Mouse (Mus musculus): ENCODE measurements around the gene AC124502.3. TPM values are rescaled to one million over a fixed set of nuclear protein-coding genes. Genes with fewer than 3 reads are reported as not detected.
A peak's percentile ranks its signal among the peaks of the same experiment; 100 is the strongest.

Gene AC124502.3
- polyA plus RNA-seq, 1 experiment, result 2.2 TPM

DNA sequence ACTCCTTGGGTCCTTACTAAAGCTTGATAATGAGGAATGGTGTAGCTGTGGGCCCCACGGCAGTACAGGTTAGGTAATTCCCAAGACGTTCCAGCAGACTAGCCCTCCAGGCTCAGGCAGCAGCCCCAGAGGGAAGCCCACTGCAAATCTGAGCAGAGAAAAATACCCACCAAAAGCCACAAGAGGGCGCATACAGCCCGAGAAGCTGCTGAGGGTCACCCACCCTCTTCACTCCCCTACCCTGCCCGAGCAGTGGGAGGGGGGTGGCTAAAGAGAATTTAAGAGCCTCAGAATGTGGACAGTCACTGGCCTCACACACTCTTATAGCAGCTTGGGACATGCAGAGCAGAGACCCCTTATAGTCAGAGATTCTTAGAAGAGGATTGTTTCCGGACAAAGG, 17.6 kb downstream of the AC124502.3 start:
- no peaks in the 10 kb centered on the region for H3K4me1 ChIP-seq (ENCODE audit: control insufficient read depth, insufficient read depth, low read length)
- TF ChIP-seq CTCF (IDR thresholded peaks at IDR 0.05; ENCODE audit: low read depth, low read length) (peak; percentile 83), POLR2A (IDR thresholded peaks at IDR 0.05; ENCODE audit: borderline replicate concordance, low read depth, low read length) (no peak)
- no peak overlapping the region for H3K27ac ChIP-seq (ENCODE audit: insufficient read depth, low read depth, low read length)

DNA sequence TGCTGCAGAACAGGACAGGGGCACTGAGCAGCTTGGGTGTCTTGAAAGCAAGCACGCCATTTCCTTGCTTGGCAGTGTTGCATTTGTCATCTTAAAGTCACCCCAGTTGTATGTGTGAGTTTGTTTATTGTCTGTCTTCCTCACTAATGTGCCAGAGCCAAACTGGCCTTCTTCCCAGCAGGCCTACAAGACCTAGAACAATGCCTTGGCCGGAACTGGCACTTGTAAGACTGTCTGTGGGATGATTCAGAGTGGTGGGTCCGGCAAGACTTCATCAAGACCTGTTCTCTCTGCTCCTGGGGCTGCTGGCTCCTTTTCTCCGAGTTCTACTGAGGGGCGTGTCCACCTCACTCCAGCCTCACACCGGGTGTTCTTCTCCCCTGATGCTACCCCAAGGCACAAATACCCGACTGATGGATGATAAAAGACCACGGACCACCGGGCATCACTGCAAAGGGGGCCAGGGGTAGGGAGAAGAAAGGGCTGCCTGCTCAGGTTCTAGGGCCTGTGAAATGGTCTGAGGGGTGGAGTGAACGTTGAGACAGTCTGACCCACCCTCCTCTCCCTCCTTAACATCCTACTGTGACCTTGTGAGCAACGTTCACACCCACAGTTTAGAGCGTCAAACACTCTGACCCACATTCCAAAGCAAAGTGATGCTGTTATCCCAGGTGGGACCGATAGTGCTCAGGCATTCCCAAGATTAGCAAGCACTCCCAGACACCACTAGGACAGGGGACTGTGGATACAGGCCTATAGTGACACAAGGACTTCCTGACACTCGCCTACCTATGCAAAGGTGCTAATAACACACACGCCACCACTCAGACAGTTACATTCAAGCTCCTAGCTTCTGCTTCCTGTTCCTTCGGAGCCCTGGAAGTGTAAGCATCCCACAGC, 19.4 kb downstream of the AC124502.3 start:
- TF ChIP-seq CTCF (IDR thresholded peaks at IDR 0.05; ENCODE audit: low read depth, low read length) (no peak), POLR2A (IDR thresholded peaks at IDR 0.05; ENCODE audit: borderline replicate concordance, low read depth, low read length) (no peak)
- no peaks in the 10 kb centered on the region for H3K4me1 ChIP-seq (ENCODE audit: control insufficient read depth, insufficient read depth, low read length)
- no peak overlapping the region for H3K4me3 ChIP-seq (ENCODE audit: insufficient read depth, low read length)
- no peak overlapping the region for H3K27ac ChIP-seq (ENCODE audit: insufficient read depth, low read depth, low read length)

More for the DNA sequence above, 17.6 kb downstream of the AC124502.3 start:
- no peak overlapping the region for H3K4me3 ChIP-seq (ENCODE audit: insufficient read depth, low read length)

DNA sequence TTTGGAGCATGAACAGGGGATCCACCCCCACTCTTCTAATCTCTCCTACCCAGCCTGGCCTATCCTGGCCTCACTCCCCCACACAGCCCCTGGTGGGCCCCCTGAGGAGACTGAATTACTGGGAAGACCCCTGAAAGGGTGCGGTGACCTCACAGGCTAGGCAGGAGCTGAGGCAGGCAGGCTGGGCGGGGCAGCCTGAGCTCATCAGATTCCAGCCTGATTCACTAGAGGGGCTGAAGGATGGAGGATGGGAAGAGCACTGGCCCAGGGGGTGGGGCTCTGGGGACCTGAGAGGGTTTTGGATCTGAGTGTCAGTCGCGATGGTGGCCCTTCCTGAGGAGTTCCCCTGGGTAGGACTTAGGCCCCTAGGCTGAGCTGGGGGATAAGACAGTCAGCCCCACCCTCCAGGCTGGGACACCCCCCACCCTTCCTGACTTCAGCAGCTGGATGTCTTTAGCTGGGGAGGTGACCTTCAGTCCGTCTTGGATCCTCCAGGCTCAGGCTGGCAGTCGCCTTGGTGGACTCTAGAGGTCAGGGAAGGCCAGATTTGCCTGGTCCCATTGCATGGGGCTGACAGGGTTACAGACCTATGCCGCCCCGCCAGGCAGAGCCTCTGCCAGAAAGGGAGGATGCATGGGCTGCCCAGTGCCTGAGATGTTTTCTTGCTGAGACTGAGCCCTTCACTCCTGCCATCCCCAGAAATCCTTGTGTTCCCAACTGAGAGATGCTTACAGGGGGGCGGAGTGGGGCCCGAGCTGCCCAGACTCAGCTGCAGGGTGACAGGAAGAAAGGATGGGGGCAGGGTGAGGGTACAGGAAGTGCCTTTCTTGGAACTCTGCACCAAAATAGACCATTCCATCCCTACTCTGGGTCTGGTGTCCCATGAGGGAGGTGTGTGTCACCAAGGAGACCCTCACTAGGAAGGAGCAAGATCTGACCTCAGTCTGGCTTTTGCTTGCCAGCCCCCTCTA, 20.4 kb downstream of the AC124502.3 start:
- Histone ChIP-seq H3K4me3 (ENCODE audit: insufficient read depth, low read length) (no peak overlapping the region), H3K4me1 (ENCODE audit: control insufficient read depth, insufficient read depth, low read length) (no peaks in the 10 kb centered on the region), H3K27ac (ENCODE audit: insufficient read depth, low read depth, low read length) (no peak overlapping the region)
- no peak for TF ChIP-seq CTCF (IDR thresholded peaks at IDR 0.05; ENCODE audit: low read depth, low read length)
- TF ChIP-seq POLR2A (IDR thresholded peaks at IDR 0.05; ENCODE audit: borderline replicate concordance, low read depth, low read length), result no peak

DNA sequence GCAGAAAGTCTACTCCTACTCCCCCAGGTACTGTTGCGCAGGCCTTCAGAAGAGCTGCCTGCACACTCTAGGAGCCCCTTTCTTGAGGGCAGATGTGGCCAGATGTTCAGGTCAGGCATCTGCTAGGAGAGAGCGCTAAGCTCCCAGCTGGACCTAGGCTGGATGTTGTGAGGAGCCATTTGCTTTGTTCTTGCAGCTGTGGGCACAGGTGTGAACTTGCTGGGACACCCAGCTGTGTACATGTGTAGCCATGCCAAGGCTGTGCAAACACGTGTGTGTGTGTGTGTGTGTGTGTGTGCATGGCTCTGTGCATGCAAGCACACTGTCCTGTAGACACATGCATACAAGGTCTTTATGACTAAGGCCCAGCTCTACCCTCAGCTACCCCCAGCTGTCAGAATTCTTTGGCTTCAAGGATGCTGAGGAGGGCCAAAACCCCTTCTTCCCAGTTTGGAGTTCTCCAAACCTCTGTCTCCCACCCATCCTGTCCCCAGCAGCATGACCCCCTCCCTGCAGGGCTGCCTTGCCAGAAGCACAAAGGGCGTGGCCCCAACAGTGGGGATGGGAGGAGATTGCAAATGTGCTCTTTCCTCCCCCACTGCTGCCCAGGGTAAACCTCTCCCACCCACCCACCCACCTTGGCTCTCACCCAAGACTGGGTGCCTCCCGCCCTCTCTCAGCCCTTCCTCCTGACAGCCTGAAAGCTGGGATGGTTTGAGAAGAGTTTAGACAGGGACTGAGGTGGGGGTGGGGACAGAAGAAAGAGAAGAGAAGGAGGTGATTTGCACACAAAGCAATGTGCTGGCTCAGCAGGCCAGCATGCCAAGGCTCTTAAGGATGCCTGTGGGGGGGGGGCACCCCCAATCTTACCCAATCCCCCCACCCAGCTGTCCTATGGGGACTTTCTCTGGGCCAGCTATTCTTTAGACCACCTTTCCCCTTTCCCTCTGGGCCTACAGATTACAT, 22.0 kb downstream of the AC124502.3 start:
- H3K4me1 ChIP-seq (ENCODE audit: control insufficient read depth, insufficient read depth, low read length), result no peaks in the 10 kb centered on the region

DNA sequence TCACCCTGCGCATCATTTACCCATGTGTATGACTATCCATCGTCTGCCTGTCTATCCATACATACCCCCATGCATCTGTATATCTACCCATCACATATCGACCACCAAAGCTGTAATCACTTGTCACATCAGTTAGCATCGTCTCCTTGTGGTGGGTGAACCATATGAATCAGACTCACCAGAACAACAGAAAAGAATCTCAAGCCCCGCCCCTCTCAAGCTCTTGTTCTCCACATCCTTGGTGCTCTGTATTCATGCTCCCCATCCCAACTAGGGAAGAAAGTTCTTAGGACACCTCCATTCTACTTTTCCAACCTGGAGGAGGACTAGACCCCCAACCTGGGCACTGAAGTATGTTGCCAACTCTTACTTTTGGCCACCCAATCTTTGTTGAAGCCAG, 23.4 kb downstream of the AC124502.3 start:
- no peak overlapping the region for H3K27ac ChIP-seq (ENCODE audit: insufficient read depth, low read depth, low read length)
- TF ChIP-seq CTCF (IDR thresholded peaks at IDR 0.05; ENCODE audit: low read depth, low read length), result no peak
- TF ChIP-seq POLR2A (IDR thresholded peaks at IDR 0.05; ENCODE audit: borderline replicate concordance, low read depth, low read length), result no peak

More for the DNA sequence above, 22.0 kb downstream of the AC124502.3 start:
- TF ChIP-seq CTCF (IDR thresholded peaks at IDR 0.05; ENCODE audit: low read depth, low read length), result no peak
- TF ChIP-seq POLR2A (IDR thresholded peaks at IDR 0.05; ENCODE audit: borderline replicate concordance, low read depth, low read length), result no peak
- Histone ChIP-seq H3K4me3 (ENCODE audit: insufficient read depth, low read length) (no peak overlapping the region), H3K27ac (ENCODE audit: insufficient read depth, low read depth, low read length) (no peak overlapping the region)

DNA sequence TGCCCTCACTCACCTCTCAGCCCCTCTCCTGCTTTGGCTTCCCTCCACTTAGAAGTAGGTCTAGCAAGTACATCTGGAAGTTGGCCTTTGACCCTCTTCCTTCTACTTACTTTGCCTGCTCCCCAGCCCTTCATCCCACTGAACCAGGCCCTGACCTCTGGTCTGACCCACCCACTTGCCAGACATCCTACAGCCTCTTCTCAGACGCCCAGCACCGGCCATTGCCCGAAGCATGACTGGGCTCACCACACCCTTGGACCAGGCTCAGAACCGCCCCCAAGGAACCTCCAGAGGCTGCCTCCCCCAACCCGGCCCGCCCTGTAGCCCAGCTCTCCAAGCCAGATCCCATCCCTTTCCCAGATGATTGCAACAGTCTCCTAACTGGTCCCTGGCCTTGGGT, 23.8 kb downstream of the AC124502.3 start:
- no peaks in the 10 kb centered on the region for H3K4me1 ChIP-seq (ENCODE audit: control insufficient read depth, insufficient read depth, low read length)
- TF ChIP-seq CTCF (IDR thresholded peaks at IDR 0.05; ENCODE audit: low read depth, low read length) (no peak), POLR2A (IDR thresholded peaks at IDR 0.05; ENCODE audit: borderline replicate concordance, low read depth, low read length) (no peak)
- no peak overlapping the region for H3K27ac ChIP-seq (ENCODE audit: insufficient read depth, low read depth, low read length)

More for the DNA sequence above, 23.4 kb downstream of the AC124502.3 start:
- no peaks in the 10 kb centered on the region for H3K4me1 ChIP-seq (ENCODE audit: control insufficient read depth, insufficient read depth, low read length)
- no peak overlapping the region for H3K4me3 ChIP-seq (ENCODE audit: insufficient read depth, low read length)

DNA sequence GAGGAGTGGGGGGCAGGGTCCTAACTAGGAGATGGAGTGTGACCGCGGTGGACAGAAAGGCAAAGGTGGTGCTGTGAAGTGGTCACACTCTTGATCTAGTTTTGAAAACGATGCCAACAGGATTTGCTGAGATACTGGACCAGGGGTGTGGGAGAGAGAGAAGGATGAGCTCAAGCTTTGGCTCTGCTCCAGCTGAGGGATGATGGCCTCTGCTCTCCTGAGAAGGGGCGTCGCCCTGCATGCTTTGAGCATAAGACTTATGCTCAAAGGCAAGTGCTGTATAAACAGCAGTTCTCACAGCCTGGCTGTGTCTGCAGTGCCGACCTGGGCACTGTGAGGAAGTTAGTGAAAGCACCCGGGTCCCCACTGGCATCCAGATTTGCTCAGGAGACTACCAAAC, 26.4 kb downstream of the AC124502.3 start:
- TF ChIP-seq POLR2A (IDR thresholded peaks at IDR 0.05; ENCODE audit: borderline replicate concordance, low read depth, low read length) (no peak), CTCF (IDR thresholded peaks at IDR 0.05; ENCODE audit: low read depth, low read length) (no peak)
- no peak overlapping the region for H3K27ac ChIP-seq (ENCODE audit: insufficient read depth, low read depth, low read length)
- no peak overlapping the region for H3K4me3 ChIP-seq (ENCODE audit: insufficient read depth, low read length)
- H3K4me1 ChIP-seq (ENCODE audit: control insufficient read depth, insufficient read depth, low read length), result no peaks in the 10 kb centered on the region

More for the DNA sequence above, 23.8 kb downstream of the AC124502.3 start:
- no peak overlapping the region for H3K4me3 ChIP-seq (ENCODE audit: insufficient read depth, low read length)

DNA sequence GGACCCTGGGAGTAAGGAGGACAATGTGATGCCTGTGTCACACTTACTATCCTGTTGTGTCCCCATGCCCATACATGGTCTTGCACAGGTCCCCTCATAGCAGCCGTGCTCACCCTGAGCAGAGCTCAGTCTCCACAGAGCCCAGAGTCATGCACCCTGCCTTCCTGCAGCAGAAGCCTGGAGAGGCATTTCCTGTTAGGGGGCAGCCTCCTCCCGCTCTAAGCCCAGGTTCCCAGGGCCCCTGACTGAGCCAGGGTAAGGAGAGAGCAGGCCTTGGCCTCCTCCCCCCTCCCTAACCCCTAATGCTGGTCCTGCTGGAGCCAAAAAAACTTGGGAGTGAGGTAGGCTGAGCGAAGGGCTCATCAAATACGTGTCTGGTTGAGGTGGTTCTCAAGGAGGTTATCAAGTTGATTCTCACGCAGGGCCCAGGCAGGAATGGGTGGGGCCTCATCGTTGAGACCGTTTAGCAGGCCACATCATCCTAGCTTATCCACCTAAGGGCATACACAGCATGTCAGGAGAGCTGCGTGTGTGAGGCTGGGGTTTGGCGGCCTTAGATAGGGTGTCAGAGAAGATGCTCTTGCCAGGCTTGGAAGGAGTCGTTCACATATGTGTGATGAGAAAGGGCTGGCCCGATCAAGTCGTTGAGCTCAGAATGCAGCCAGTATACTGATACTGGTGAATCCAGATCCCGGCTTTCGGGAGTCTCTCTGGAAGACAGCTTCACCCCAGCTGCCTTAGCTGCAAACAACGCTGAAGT, 28.5 kb downstream of the AC124502.3 start:
- peaks cover under 1% of the 10 kb centered on the region; the same call in 1 of the 2 replicates for H3K4me1 ChIP-seq (ENCODE audit: control insufficient read depth, insufficient read depth, low read length)
- no peak overlapping the region for H3K4me3 ChIP-seq (ENCODE audit: insufficient read depth, low read length)
- no peak for TF ChIP-seq POLR2A (IDR thresholded peaks at IDR 0.05; ENCODE audit: borderline replicate concordance, low read depth, low read length)
- TF ChIP-seq CTCF (IDR thresholded peaks at IDR 0.05; ENCODE audit: low read depth, low read length), result no peak
- H3K27ac ChIP-seq (ENCODE audit: insufficient read depth, low read depth, low read length), result no peak overlapping the region
